Mouse (Mus musculus) stomach, embryonic 16.5 days (tissue): ENCODE measurements around the gene Kdm5b. TPM values are rescaled to one million over a fixed set of nuclear protein-coding genes. Genes with fewer than 3 reads are reported as not detected.

ENCODE experiments used
- ATAC-seq: fragments of 200-750 bp; cut with Nextera tagmentation; 2 replicates; pipeline ENCODE4 v1.8.0; 2017; ENCODE audit warnings: moderate number of reproducible peaks, moderate TSS enrichment; ENCODE audit not compliant: insufficient read depth, low FRiP score
- H3K27ac ChIP-seq: fragments of 300-500 bp; sonication (generic); 2 replicates; pipeline ENCODE4 v1.5.1; 2014; ENCODE audit warnings: low read length
- H3K27me3 ChIP-seq: fragments of 300-500 bp; sonication (generic); 2 replicates; pipeline ENCODE4 v1.6.1; 2014; ENCODE audit warnings: low read length, control low read depth, mixed read lengths; ENCODE audit not compliant: control insufficient read depth, insufficient read depth
- H3K36me3 ChIP-seq: fragments of 300-500 bp; sonication (generic); 2 replicates; pipeline ENCODE4 v1.6.1; 2014; ENCODE audit warnings: low read length; ENCODE audit not compliant: control insufficient read depth, insufficient read depth
- H3K4me1 ChIP-seq: fragments of 300-500 bp; sonication (generic); 2 replicates; pipeline ENCODE4 v1.6.1; 2014; ENCODE audit warnings: low read length, control low read depth, mixed read lengths; ENCODE audit not compliant: control insufficient read depth, insufficient read depth
- H3K4me2 ChIP-seq: fragments of 300-500 bp; sonication (generic); 2 replicates; pipeline ENCODE4 v1.6.1; 2014; ENCODE audit warnings: low read depth, low read length, mixed read lengths
- H3K4me3 ChIP-seq: fragments of 300-500 bp; sonication (generic); replicated peaks from 2 replicates; pipeline ENCODE4 v1.5.1; 2014; ENCODE audit warnings: mild to moderate bottlenecking, low read length
- H3K9ac ChIP-seq: fragments of 300-500 bp; sonication (generic); 2 replicates; pipeline ENCODE4 v1.6.1; 2014; ENCODE audit warnings: low read length
- H3K9me3 ChIP-seq: fragments of 300-500 bp; sonication (generic); replicated peaks from 2 replicates; pipeline ENCODE4 v1.6.1; 2016; ENCODE audit warnings: low read length, control low read depth; ENCODE audit not compliant: control insufficient read depth
- whole genome bisulfite sequencing: fragments of 180-500 bp; shearing (Covaris S2); extraction: QIAGEN DNeasy Blood & Tissue Kit; methylation state at CpG from one replicate; pipeline ENCODE4 v1.1.7; 2014; 5-methylcytosine and 5-hydroxymethylcytosine counted together
- polyA plus RNA-seq: library from polyadenylated mRNA; unstranded; fragments of >200 nt; fragmentation: Nextera tagmentation; extraction: Ambion mirVana; gene quantifications from 2 replicates; pipeline ENCODE4 v1.2.1, GENCODE M21; 2015

Gene Kdm5b
- polyA plus RNA-seq, 1 experiment from 2014 or later: 48.4 TPM

- no peaks in the 10 kb centered on the region for H3K9me3 ChIP-seq
- peaks cover 7% of the 10 kb centered on the region; the same call in 1 of the 2 replicates for H3K4me1 ChIP-seq
- 52% methylated on average over 6 of the region's 6 CpGs for WGBS
- no peak overlapping the region for H3K4me2 ChIP-seq
- no peak for ATAC-seq
- no peak overlapping the region for H3K4me3 ChIP-seq
- H3K36me3 ChIP-seq: no peaks in the 10 kb centered on the region
- no peak overlapping the region for H3K27ac ChIP-seq
- H3K9ac ChIP-seq: no peak overlapping the region
- peaks cover 33% of the 10 kb centered on the region for H3K27me3 ChIP-seq
Observed at GRCm38 (mm10) chr1:134643702-134644101, 83.7 kb downstream of the Kdm5b start.

DNA sequence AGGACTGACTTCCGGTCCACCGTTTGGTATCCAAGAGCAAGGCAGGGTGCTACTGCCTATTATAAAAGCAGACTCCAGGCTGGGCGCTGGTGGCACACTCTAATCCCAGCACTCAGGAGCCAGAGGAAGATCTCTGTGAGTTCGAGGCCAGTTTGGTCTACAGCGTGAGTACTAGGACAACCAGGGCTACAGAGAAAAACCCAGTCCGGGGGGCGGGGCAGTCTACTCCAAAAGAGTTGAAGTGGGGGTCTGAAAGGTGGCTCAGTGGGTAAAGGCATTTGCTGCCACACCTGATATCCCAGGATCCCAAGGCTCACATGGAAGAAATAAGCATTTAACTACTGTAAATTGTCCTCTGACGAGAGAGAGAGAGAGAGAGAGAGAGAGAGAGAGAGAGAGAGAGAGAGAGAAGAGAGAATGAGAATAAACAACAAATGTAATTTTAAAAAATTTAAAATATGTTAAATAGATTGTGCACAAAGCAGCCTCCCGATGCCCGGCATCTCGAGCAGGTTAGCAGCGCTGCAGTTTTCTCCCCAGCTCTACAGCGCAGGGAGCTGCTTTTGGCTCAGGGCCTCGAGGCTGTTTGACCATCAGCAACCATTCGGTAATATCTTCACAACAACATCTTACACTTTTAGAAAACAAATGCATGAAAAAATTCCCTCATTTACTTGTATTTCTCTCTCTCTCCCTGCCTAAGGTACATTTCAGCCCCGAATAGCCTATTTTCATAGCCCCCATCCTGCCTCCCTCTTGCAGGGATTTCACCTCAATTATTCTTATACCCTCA is 85.6 kb downstream of the Kdm5b start:
- Histone ChIP-seq H3K9me3 (no peaks in the 10 kb centered on the region), H3K4me3 (peak overlapping the region; percentile 57; the same call in 1 of the 2 replicates), H3K4me1 (peaks cover 7% of the 10 kb centered on the region; the same call in 1 of the 2 replicates), H3K27ac (no peak overlapping the region), H3K27me3 (peaks cover 33% of the 10 kb centered on the region), H3K4me2 (peak overlapping the region; percentile 71), H3K9ac (no peak overlapping the region), H3K36me3 (no peaks in the 10 kb centered on the region)
- 17% methylated on average over 16 of the region's 16 CpGs for WGBS
- ATAC-seq: no peak

DNA sequence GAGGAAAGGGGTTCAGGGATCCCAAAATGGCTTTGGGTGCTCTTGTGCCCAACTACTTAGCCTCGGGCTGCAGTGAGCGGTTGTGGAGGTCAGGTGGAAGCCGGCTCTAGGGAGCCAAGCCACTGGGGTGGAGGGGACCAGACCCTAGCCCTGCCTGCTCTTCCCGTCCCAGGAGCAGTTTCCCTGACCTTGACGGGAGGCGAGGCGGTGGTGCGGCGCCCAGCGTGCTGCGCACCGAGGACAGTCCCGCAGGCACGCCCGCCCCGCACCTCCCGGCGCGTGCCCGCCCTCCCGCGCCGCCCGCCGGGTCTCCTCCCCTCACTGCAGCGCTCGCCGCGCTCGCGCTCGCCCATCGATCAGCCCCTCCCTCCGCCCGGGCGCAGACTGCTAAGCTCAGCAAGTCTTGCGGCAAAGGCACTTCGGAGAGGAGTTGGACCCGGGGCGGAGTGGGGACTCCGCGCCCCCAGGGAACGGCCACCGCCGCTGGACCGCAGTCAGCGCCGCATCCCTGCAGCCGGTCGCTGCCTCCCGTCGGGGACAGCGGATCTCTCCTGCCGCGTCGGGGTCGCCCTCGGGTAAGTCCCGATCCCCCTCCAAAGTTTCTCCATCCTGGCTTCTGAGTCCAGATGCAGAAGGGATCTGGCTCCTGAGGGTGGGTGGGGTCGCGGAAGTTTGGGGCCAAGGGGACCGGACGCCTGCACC is 86.4 kb downstream of the Kdm5b start, which contains the start of gene Syt2:
TSS of gene Syt2 (plus strand) at position 417 of the 702 bp plus-strand sequence.
- Histone ChIP-seq H3K9ac (peak within 1 kb of the TSS; percentile 70), H3K4me1 (peaks cover 12% of the 10 kb centered on the region), H3K4me3 (peak within 1 kb of the TSS; percentile 57), H3K27me3 (peaks cover 33% of the 10 kb centered on the region), H3K9me3 (no peaks in the 10 kb centered on the region), H3K4me2 (peak within 1 kb of the TSS; percentile 71), H3K27ac (no peak within 1 kb of the TSS), H3K36me3 (no peaks in the 10 kb centered on the region)
- ATAC-seq: peak; percentile 69
- under 1% methylated on average over 63 of the region's 63 CpGs for WGBS

GRCm38 (mm10) chr1:134646963-134647282 is 87.0 kb downstream of the Kdm5b start:
- peaks cover 16% of the 10 kb centered on the region for H3K4me1 ChIP-seq
- no peak overlapping the region for H3K27ac ChIP-seq
- 1% methylated on average over 28 of the region's 28 CpGs for WGBS
- H3K27me3 ChIP-seq: peaks cover 33% of the 10 kb centered on the region
- H3K36me3 ChIP-seq: no peaks in the 10 kb centered on the region
- H3K4me3 ChIP-seq: peak overlapping the region; percentile 57
- H3K9ac ChIP-seq: peak overlapping the region; percentile 70
- no peaks in the 10 kb centered on the region for H3K9me3 ChIP-seq
- H3K4me2 ChIP-seq: peak overlapping the region; percentile 71
- 0 out of 2 replicates have a peak, but pooled peaks have one; percentile 4 for ATAC-seq

- peaks cover 19% of the 10 kb centered on the region for H3K4me1 ChIP-seq
- H3K36me3 ChIP-seq: no peaks in the 10 kb centered on the region
- no peaks in the 10 kb centered on the region for H3K9me3 ChIP-seq
- peak overlapping the region; percentile 71; the same call in 1 of the 2 replicates for H3K4me2 ChIP-seq
- no peak overlapping the region for H3K27ac ChIP-seq
- 31% methylated on average over 7 of the region's 7 CpGs for WGBS
- no peak for ATAC-seq
- peaks cover 33% of the 10 kb centered on the region for H3K27me3 ChIP-seq
- no peak overlapping the region for H3K9ac ChIP-seq
- peak overlapping the region; percentile 57 for H3K4me3 ChIP-seq
Observed at GRCm38 (mm10) chr1:134647591-134647990, 87.6 kb downstream of the Kdm5b start.

GRCm38 (mm10) chr1:134650816-134651215 is 90.8 kb downstream of the Kdm5b start:
- no peak overlapping the region for H3K27ac ChIP-seq
- WGBS: 80% methylated on average over 5 of the region's 5 CpGs
- peaks cover 25% of the 10 kb centered on the region for H3K27me3 ChIP-seq
- peaks cover 18% of the 10 kb centered on the region for H3K4me1 ChIP-seq
- H3K9ac ChIP-seq: no peak overlapping the region
- H3K4me2 ChIP-seq: no peak overlapping the region
- no peaks in the 10 kb centered on the region for H3K36me3 ChIP-seq
- H3K4me3 ChIP-seq: no peak overlapping the region
- no peaks in the 10 kb centered on the region for H3K9me3 ChIP-seq
- no peak for ATAC-seq

- 41% methylated on average over 13 of the region's 13 CpGs for WGBS
- H3K4me2 ChIP-seq: 0 out of 2 replicates have a peak overlapping the region, but pooled peaks have one; percentile 0
- no peaks in the 10 kb centered on the region for H3K36me3 ChIP-seq
- ATAC-seq: peak; percentile 74; the same call in 1 of the 2 replicates
- no peak overlapping the region for H3K27ac ChIP-seq
- H3K27me3 ChIP-seq: peaks cover 19% of the 10 kb centered on the region
- peaks cover 12% of the 10 kb centered on the region for H3K4me1 ChIP-seq
- no peak overlapping the region for H3K4me3 ChIP-seq
- H3K9me3 ChIP-seq: no peaks in the 10 kb centered on the region
- H3K9ac ChIP-seq: no peak overlapping the region
Observed at GRCm38 (mm10) chr1:134651268-134651850, 91.4 kb downstream of the Kdm5b start.

DNA sequence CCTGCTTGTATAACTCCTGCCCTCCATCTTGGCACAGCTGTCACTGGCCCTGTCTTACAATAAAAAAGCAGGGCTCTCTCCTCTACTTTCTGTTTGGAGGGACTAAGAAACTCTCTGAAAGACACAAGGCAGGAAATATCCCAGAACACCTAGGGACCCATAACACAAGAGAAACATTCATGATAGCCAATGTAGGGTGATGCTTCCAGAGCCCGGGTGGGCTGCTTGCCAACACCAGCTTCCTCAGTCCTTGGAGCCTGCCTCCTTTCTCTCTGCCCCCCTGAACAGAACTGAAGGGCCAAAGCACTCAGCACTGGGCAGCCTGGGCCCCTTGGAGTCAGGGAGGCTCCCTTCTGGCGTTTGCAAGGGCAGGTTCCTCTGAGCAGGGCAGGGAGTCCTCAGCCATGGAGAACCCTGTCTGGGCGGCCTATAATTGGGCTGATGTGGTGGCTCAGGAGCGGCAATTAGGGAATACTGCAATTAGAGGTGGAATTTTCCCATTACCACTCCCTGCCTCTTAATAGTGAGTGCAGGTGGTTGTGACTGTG is 92.0 kb downstream of the Kdm5b start:
- 39% methylated on average over 4 of the region's 4 CpGs for WGBS
- H3K27ac ChIP-seq: no peak overlapping the region
- 0 out of 2 replicates have a peak overlapping the region, but pooled peaks have one; percentile 0 for H3K4me2 ChIP-seq
- H3K4me3 ChIP-seq: no peak overlapping the region
- no peak for ATAC-seq
- no peak overlapping the region for H3K9ac ChIP-seq
- H3K4me1 ChIP-seq: peaks cover 12% of the 10 kb centered on the region; the same call in 1 of the 2 replicates
- no peaks in the 10 kb centered on the region for H3K36me3 ChIP-seq
- peaks cover 15% of the 10 kb centered on the region for H3K27me3 ChIP-seq
- H3K9me3 ChIP-seq: no peaks in the 10 kb centered on the region
